Mouse (Mus musculus) right cerebral cortex, postnatal 14 days (tissue): ENCODE measurements at regions not wholly inside any gene's neighbourhood (a gene's known extent, or its start where the extent isn't known, plus 50 kb on each side); places are given as distances from the start of the nearest gene placed in this dataset.

Experiments used
- DNase-seq: peaks from one replicate; pipeline ENCODE4 v3.0.0; 2022

DNA sequence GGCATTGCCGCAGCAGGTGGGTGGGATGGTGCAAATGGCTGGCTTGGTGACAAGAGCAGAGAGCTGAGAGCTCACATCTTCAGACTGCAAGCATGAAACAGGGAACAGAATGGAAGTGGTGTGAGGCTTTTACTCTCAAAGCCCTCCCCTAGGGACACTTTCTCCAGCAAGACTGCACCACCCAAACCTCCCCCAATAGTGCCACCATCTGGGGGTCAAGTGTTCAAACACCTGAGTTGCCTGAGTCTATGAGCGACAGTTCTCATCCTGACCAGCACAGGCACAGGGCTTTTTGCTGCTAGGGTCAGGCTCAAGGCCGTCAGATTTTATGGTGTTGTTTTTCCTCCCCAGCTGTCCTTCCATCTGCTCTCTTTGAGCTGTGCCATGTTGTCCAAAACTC lies 337.9 kb upstream of the Eif4g2 start:
- DNase-seq: no peak

DNA sequence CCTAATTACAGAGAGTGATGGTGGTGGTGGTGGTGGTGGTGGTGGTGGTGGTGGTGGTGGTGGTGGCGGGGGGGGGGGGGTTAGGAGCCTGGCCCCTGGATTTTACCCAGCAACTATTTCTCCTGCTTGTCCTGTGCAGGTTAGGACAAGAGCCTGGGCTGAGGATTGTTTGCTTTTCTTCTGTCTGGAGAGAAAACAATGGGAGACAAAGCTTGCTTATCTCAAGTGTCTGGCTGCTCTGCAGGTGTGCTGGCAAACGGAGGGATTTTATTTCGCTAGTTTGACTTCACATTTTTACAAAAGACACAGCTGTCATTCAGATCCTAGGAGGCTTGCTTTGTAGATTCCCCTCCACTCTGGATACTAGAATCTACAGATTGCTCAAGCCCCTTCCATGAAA lies 334.9 kb upstream of the Eif4g2 start:
- no peak for DNase-seq

DNA sequence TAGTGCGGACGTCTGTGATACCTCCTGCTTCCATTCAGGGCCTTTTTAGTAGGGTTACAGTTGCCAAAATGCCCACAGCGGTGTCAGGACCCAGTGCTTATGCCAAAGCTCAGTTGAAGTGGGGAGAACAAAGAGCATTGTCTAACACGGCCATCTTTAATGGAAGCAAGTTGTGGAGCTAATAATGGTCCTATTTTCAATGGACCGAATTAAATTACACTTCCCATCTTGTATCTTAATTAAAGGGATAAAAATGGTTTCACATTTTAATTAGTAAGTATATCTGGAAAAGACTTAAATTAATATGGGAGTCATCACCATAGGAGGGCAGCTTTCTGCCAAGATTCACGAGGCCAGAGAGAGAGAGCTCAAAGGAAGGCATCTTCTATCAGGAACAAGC lies 333.2 kb upstream of the Eif4g2 start:
- DNase-seq: no peak

DNA sequence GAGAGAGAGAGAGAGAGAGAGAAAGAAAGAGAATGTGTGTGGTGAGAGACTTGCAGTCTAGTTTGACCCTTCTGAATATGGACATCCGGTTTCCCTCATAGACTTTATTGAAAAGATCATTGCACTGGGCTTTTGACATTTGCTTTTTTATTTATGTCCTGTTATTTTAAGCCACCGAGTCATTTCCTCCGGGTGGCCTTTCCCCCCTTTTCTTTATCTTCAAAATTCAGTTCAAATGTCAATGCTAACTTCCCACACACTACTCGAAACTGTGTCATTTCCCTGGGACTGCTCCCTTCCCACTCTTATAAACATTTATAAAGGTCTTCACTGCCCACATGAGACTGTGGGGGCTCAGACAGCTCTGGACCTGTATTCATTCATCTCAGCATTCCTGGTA lies 330.9 kb upstream of the Eif4g2 start:
- DNase-seq: no peak

DNA sequence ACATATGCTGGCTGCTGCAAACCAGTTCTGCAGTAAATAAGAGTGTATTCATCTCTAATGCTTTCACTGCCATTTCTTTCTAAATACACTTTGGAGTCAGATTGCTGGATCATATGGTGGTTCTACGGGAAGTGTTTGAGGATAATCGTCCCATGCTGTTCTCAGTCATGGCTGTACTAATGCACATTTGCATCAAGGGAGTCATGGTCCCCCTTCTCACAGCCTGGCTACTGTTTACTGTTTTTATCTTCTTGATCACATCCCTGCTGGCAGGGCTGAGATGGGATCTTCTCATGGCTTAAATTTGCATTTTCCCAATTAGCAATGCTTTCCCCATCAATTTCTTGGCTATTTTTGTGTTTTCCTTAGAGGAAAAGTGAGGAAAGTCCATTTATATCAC lies 330.1 kb upstream of the Eif4g2 start:
- DNase-seq: no peak

DNA sequence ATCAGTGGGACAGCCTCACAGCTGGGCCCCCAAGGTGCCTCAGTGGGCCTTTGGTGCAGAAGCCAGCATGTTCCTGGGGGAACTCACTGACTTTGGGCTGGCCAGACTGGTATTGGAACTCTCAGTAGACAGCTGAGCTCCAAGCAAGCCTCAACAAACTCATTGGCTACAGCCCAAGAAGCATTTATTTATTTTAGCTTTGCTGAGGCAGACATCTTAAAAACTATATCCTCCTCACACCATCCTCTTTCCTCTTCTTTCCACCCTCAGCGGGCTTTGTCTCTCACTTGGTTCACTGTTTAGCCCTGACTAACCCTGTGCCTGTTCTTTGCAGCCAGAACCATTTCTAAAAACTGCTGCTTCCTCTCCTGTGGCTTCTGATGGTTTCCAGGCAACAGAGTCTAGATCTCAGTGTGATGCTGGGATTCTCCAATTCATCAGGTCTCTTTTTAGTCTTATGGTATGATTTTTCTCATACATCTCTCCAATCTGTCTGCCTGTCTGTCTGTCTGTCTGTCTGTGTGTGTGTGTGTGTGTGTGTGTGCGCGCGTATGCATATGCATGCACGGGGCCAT lies 328.6 kb upstream of the Eif4g2 start:
- no peak for DNase-seq

DNA sequence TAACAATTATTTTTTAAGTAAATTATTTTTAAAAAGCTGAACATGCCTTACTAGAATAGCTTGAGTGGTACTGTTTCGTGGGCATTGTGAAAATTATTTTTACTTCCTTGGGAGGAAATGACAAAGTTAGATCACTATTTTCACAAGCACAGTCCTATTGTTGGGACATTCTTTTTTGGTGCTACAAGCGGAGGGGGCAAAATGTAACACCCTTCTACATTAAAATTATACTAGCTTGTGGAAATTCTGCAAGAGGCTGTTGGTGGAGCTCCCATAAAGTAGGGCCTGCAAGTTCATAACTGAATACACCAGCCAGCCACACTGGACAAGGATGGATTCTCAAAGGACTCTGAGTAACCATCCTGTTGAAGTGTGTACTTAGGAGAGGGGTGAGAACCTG lies 313.1 kb upstream of the Eif4g2 start:
- no peak for DNase-seq

DNA sequence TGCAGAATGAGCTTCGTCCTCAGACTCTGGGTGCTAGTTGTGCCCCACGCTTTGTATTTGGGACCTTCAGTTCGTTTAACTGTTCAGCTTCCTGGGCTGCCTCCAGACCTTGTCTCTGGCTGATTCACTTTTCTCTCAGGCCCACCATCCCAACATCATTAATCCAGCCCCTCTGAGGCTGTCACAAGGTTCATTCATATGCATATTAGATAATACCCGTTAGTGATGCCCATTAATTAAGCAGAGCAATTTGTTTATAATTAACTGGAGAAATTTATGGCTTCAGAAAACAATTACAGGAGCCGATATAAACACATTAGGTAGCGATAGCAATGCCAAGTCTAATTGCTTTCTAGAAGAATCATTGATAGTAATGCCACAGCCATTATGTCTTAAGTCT lies 312.3 kb upstream of the Eif4g2 start:
- DNase-seq: no peak

DNA sequence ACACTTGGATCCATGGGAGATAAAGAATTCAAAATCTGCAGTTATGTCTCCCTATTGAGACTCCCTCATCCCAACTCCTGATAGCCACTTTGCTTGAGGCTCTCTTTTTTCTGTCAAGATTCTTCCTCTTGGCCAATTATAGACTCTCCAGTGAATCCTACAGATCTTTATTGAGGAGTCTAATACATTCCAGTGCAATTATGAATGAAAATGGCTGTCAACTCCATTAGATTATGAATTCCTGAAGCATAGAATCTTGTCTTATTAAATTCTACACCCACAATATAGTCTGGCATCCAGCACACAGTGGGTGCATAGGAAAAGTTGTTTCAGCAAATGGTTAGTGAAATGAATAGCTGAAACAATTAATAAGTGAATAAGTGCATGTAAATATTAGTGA lies 311.0 kb upstream of the Eif4g2 start:
- no peak for DNase-seq

DNA sequence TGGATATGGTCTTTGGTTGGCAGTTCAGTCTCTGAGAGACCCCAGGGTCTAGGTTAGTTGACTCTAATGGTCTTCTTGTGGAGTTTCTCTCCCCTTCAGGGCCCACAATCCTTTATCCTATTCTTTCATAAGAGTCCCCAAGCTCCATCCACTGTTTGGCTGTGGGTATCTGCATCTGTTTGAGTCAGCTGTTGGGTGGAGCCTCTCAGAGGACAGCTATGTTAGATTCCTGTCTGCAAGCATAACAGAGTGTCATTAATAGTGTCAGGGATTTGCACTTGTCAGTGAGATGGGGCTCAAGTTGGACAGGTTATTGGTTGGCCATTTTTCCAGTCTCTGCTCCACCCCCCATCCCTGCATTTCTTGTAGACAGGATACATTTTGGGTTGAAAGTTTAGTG lies 306.9 kb upstream of the Eif4g2 start:
- no peak for DNase-seq

DNA sequence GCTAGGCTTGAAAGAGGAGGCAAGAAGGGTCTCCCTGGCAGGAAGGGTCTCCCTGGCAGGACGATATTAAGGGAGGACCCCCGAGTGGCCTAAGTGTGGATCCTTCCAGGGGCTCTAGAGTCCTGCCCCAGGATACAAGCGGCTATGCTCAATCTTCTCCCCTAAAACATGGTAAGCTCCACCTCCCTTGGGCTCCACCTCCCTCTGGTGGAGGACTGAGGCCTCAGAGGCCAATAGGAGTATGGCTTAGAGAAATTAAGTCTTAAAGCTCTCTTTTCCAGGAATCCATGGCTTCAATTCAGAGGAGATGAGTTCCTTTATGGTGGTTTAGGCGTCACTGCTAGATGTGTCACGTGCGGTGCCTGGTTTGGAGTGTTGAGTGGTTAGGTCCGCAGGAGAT lies 291.7 kb upstream of the Eif4g2 start:
- DNase-seq: no peak

DNA sequence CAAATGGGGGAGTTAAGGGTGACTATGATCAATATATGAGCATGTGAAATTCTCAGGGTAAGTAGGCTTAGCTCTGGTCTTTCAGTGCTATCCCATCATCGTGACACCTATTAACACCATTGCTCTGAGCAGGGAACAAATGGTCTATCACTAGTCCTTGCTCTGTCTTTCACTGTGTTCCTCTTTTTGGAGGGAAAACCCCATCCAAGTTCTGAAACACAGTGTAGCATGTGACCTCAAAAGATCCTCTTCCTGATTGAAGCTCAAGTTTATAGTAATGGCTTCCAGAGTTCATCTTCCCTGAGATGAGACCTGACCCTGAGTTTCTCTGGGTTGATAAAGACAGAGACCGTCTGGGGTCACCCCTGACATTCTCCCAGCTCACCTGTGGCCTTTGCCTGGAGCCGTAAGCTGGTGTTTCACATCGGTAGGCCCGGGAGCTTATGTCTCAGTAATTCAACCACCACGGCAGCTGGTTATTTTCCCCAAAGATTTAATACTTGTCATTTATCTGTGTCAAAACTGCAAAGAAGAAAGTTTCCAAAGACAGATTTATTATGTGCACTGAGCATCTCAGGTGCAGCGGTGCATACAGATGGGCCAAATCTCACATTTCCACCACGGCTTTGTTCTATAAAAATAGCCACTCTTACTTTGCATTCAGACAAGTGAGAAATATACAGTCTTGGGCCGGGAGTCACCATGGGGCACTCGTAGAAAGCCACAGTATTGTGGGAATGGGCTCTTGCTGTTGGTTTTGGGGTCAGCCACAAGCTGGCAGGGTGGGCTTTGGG lies 290.7 kb upstream of the Eif4g2 start:
- DNase-seq: no peak

DNA sequence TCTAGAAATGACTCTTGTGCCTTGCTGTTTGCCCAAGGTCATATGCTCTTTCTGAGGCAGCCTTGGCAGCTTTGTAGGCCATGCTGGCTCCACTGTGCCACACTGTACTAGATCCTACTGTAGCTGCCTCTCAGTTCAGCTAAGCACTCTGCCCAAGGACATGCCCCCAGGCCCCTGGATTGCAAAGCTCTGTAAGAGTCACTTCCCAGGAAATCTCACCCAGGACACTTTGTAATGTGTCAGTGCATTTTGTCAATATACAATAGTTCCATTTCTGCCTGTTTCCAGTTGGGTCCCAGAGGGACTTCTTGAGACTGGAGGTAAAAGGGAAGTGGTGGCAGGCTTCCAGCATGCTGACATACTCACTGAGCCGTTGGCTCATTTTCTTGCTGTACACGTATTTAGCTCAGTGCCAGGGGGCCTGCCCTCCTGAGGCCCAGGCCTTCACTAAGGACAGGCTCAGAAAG lies 287.6 kb upstream of the Eif4g2 start:
- peak; percentile 21 for DNase-seq

DNA sequence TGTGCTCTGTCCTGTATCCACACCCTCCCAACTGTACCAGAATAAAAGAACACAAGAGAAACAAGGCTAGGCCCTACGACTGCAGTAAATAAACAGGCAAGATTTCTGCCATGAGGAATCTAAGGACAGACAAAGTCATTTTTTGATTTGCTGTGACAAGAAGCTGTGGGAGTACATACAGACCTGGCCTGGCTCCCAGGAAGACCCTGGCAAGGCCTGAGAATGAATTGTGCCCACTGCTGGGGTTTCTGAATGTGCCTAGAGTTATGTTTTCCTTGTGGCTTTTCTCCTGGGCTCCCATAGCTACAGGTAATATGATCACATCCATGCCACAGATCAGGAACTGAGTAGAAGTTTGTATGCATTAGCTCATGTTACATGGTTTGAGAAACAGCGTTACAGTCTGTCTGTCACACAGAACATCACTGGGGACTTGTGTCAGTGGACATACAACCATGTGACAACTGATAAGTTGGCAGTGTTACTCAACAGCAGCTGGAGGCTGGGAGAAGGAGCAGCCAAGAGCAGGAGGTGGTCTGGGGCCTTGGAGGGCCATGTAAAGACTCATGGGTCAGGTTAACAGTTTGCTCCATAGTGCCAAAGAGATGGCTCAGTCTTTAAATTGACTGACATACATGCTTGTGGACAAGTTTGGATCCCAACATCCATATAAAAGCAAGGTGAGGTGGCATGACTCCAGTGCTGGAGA lies 285.6 kb upstream of the Eif4g2 start:
- DNase-seq: no peak

DNA sequence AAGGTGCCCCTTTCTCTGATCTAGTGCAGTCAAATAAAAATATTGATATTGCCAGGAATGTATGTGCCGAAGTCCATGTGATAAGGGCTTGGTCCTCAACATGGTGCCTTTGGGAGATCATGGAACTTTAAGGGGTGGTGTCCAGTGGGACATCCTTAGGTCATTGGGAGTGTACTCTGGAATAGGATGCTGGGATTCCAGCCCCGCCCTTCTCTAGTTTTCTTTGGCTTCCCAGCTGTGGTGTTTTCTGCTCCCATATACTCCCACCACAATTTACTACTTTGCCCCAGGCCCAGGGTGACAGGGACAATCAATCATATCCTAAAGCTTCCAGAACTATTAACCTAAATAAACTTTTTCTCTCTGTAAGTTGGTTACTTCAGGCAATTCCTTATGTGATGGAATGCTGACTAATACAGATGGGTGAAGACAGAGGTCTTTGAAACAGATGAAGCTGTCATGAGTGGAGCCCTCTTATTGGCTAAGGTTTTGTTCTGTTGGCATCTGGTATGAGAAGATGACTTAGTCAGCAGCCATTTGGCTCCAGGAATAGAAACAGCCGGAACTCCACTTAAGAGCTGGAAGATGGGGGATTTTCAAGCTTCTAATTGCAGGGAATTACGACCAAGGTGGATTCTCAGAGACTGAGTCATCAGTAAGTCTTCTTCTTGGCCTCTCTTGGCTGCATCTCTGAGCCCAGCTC lies 284.3 kb upstream of the Eif4g2 start:
- DNase-seq: no peak

DNA sequence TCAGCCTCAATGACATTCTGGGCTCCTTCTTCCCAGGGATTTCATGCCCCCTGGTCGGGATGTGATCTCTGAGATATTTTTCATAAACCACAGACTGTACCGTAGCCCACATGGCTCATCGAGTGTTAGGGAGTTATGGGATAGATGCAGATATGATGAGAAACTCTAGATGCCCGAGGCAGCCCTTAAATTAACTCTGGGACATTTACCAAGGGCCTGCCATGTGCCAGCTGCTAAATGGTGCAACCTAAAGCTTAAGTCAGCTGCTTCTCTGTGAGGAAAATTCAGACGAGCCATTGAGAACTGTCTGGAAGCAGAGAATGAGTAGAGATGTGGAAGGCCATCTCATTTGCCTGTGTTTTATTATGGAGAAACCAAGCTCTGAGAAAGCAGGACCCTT lies 282.6 kb upstream of the Eif4g2 start:
- no peak for DNase-seq

DNA sequence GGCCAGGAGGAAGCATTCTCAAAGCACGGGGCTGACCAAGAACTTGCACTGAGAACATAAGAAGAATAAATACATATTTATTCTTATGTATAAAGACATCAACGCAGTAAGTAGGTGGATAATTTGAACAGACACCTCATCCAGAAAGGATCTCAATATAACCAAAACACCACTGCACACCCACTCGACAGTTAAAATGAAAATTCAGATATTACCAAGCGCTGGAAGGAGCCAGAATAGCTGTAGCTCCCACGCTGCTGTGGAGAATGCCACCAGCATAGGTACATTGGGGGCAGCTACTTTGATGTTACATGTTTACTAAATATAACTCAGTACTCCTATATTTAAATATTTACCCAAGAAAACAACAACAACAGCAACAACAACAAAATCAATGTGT lies 280.4 kb upstream of the Eif4g2 start:
- DNase-seq: no peak

DNA sequence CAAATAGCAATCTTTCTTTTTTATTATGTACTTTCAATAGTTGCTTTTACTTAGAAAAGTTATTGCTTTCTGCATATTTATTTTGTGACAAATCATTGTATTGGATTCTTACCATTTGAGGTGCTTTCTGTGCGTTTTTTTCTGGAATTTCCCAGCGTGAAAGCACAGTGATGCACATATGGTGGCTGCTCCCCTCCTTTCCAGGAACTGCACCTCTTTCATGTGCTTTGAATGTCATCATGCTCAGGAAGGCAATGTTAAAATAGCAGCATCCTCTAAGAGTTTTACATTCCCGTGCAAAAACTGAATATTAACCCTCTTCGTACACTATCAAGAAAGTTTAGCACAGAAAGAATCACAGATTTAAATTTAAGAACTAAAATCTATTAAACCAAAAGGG lies 279.8 kb upstream of the Eif4g2 start:
- DNase-seq: no peak

DNA sequence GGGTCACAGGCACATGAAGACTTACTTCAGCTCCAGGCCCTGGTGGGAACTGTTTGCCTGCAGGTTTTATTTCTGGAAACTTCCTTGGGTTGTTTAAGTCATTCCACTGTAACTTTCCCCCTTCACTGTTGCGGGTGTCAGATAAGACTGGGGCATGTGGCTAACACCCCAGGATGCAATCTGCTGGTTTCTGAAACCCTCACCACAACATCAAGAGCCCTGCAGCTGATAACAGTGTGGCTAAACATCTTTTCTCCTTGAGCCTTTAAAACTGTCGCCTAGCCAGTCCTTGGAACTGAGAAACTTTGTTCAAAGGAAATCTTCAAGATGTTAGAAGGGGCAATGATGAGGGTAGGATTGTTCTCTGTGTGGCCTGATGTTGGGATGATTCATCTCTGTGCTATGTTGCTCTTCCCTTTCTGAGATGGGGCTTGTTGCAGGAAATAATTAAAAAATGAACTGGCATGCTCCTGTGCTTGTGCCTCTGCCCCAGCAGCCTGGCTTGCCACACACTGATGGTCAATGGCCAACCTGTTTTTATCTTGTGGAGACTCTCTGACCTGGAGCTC lies 272.3 kb upstream of the Eif4g2 start:
- no peak for DNase-seq

DNA sequence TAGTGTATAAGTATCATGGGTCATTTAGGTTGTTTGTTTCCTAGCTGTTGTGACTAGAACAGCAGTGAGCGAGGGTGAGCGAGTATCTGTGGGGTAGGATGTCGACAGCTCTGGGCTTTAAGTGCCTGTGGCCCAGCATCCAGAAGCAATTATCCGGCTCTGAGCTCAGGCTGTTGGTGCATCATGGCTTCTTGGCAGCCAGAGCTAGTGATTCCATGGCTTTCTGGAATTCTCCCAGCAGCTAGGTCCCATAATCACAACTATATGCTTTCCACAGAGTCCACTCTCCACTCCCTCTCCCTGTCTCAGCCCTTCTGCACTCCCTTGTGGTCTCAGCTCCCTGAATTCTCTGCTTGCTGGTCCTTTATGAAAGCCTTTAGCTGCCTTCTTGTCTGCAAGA lies 271.2 kb upstream of the Eif4g2 start:
- no peak for DNase-seq

DNA sequence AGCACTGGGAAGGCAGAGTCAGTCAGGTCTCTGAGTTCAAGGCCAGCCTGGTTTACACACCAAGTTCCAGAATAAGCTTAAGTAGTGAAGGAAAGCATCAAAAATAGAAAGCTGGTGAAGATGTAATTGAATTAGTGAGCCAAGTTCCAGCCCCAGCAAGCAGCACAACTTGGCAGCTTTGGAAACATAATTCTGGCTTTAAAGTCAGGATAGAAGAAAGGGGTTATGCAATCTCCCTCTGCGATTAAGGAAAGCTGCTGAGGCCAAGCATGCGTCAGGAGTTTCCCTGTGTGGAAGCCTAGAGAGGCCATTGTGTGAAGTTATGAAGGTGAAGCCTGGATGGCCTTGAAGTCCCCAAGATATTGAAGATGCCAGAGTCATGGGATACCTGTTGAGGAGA lies 269.3 kb upstream of the Eif4g2 start:
- DNase-seq: no peak

DNA sequence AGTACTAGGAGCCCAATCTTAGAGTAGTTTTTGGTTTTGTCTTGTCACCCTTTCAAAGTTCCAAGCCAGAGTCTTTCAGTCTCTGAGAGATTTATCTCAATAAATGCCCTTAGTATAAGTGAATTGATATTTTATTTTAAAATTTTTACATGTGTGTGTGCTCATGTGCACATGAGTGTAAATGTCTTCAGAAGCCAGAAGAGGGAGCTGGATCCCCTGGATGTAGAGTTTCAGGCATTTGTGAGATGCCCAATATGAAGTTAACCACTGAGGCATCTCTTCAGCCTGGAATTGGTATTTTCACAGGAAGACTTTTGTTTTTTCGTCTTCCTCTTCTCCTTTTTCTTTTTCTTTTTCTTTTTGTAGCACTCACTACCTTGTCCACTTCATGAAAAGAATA lies 262.3 kb upstream of the Eif4g2 start:
- DNase-seq: no peak

DNA sequence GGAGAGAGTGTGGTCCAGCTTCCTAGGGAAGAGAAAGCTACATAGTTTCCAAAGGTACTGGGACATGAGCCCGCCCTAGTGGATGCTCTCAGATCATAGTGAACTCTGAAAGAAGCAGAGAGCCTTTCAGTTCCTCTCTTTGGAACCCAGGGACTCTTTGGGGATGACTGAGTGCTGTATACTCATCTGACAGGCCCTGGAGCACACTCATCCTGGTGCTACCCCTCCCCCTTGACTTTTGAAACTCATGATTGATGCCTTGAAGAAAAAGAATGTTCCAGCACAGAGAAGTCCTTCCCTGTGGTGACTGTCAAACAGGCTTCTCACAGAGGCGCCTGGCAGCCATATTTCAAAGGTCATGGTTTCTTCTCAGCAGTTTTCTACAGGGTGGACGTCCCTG lies 254.2 kb upstream of the Eif4g2 start:
- DNase-seq: no peak
